Mouse (Mus musculus) C2C12 (cell line): ENCODE measurements around the gene Eps8. TPM values are rescaled to one million over a fixed set of nuclear protein-coding genes. Genes with fewer than 3 reads are reported as not detected.

Experiments
- H3K27me3 ChIP-seq: one replicate; pipeline ENCODE4 v1.6.1; 2011; ENCODE audit not compliant: control insufficient read depth, insufficient read depth, insufficient read length
- H3K36me3 ChIP-seq: one replicate; pipeline ENCODE4 v1.6.1; 2011; ENCODE audit not compliant: control insufficient read depth, insufficient read depth
- H3K4me3 ChIP-seq: one replicate; pipeline ENCODE4 v1.5.1; 2011; ENCODE audit warnings: mild to moderate bottlenecking, control low read depth; ENCODE audit not compliant: poor library complexity, insufficient read depth, severe bottlenecking
- H3K79me2 ChIP-seq: one replicate; pipeline ENCODE4 v1.6.1; 2011; ENCODE audit not compliant: control insufficient read depth, insufficient read depth
- H3K79me3 ChIP-seq: one replicate; pipeline ENCODE4 v1.6.1; 2011; ENCODE audit warnings: low read depth, control low read depth
- H3ac ChIP-seq: one replicate; pipeline ENCODE3; 2011; ENCODE audit warnings: low read depth; ENCODE audit not compliant: control insufficient read depth, insufficient read length
- CEBPB ChIP-seq: IDR thresholded peaks from one replicate; pipeline ENCODE4 v1.6.1; 2011; ENCODE audit warnings: low read depth, mild to moderate bottlenecking, control low read depth, moderate library complexity
- CTCF ChIP-seq: IDR thresholded peaks from one replicate; pipeline ENCODE4 v1.5.1; 2011; ENCODE audit not compliant: control insufficient read depth, insufficient read depth, insufficient read length
- FOSL1 ChIP-seq: IDR thresholded peaks from one replicate; pipeline ENCODE4 v1.8.0; 2011; ENCODE audit warnings: mild to moderate bottlenecking, low read length; ENCODE audit not compliant: poor library complexity, insufficient read depth, severe bottlenecking
- MAX ChIP-seq: IDR thresholded peaks from one replicate; pipeline ENCODE4 v1.6.1; 2011; ENCODE audit warnings: mild to moderate bottlenecking, control low read depth
- MYOD1 ChIP-seq: IDR thresholded peaks from one replicate; pipeline ENCODE4 v1.6.1; 2011; ENCODE audit warnings: low read depth; ENCODE audit not compliant: control insufficient read depth, insufficient read length
- MYOG ChIP-seq: IDR thresholded peaks from one replicate; pipeline ENCODE4 v1.6.1; 2011; ENCODE audit not compliant: control insufficient read depth, insufficient read length; ENCODE audit errors: extremely low read depth
- USF1 ChIP-seq: IDR thresholded peaks from one replicate; pipeline ENCODE4 v1.6.1; 2011; ENCODE audit warnings: low read depth, mild to moderate bottlenecking, control low read depth, moderate library complexity
- polyA plus RNA-seq: library from polyadenylated mRNA; unstranded; fragments of >200 nt; fragmentation: generic; extraction: Trizol; gene quantifications from one replicate; pipeline ENCODE4 v1.2.1, GENCODE M21; 2012; ENCODE audit warnings: missing spikeins

Gene Eps8
- polyA plus RNA-seq, 1 experiment, result 59.9 TPM

- TF ChIP-seq CTCF, result no peak
- no peak for TF ChIP-seq MAX
- TF ChIP-seq USF1, result no peak
- no peak for TF ChIP-seq MYOG
- TF ChIP-seq MYOD1, result no peak
- no peak for TF ChIP-seq CEBPB
- TF ChIP-seq FOSL1, result no peak
- no peak overlapping the region for H3K4me3 ChIP-seq
Measured at GRCm38 (mm10) chr6:137671561-137671960, 16.9 kb upstream of the Eps8 start.

GRCm38 (mm10) chr6:137670820-137671219 lies 16.1 kb upstream of the Eps8 start:
- no peaks in the 10 kb centered on the region for H3K79me2 ChIP-seq
- no peak for TF ChIP-seq MAX
- TF ChIP-seq CTCF, result no peak
- TF ChIP-seq CEBPB, result no peak
- no peak for TF ChIP-seq FOSL1
- no peak for TF ChIP-seq MYOD1
- TF ChIP-seq USF1, result no peak
- H3K36me3 ChIP-seq, result no peaks in the 10 kb centered on the region
- H3K79me3 ChIP-seq, result no peaks in the 10 kb centered on the region
- H3K4me3 ChIP-seq, result no peak overlapping the region
- no peak overlapping the region for H3ac ChIP-seq
- no peaks in the 10 kb centered on the region for H3K27me3 ChIP-seq

More at GRCm38 (mm10) chr6:137671561-137671960, 16.9 kb upstream of the Eps8 start:
- Histone ChIP-seq H3K36me3 (no peaks in the 10 kb centered on the region), H3K27me3 (no peaks in the 10 kb centered on the region), H3K79me2 (no peaks in the 10 kb centered on the region), H3ac (no peak overlapping the region), H3K79me3 (no peaks in the 10 kb centered on the region)

GRCm38 (mm10) chr6:137669876-137670275 lies 15.2 kb upstream of the Eps8 start:
- TF ChIP-seq MYOD1, result no peak
- TF ChIP-seq CTCF, result no peak
- TF ChIP-seq FOSL1, result no peak
- TF ChIP-seq USF1, result no peak
- no peak for TF ChIP-seq MAX

GRCm38 (mm10) chr6:137669433-137669832 lies 14.8 kb upstream of the Eps8 start:
- no peaks in the 10 kb centered on the region for H3K79me3 ChIP-seq
- no peak overlapping the region for H3K4me3 ChIP-seq
- no peak overlapping the region for H3ac ChIP-seq
- no peaks in the 10 kb centered on the region for H3K79me2 ChIP-seq
- no peaks in the 10 kb centered on the region for H3K36me3 ChIP-seq
- TF ChIP-seq USF1, result no peak
- TF ChIP-seq FOSL1, result no peak
- TF ChIP-seq CTCF, result no peak
- no peak for TF ChIP-seq MYOD1
- TF ChIP-seq CEBPB, result no peak
- no peaks in the 10 kb centered on the region for H3K27me3 ChIP-seq

More at GRCm38 (mm10) chr6:137669876-137670275, 15.2 kb upstream of the Eps8 start:
- Histone ChIP-seq H3K4me3 (no peak overlapping the region), H3K79me2 (no peaks in the 10 kb centered on the region), H3K27me3 (no peaks in the 10 kb centered on the region), H3K36me3 (no peaks in the 10 kb centered on the region), H3K79me3 (no peaks in the 10 kb centered on the region), H3ac (no peak overlapping the region)

GRCm38 (mm10) chr6:137668331-137668730 lies 13.7 kb upstream of the Eps8 start:
- Histone ChIP-seq H3ac (no peak overlapping the region), H3K79me2 (no peaks in the 10 kb centered on the region), H3K36me3 (no peaks in the 10 kb centered on the region), H3K27me3 (no peaks in the 10 kb centered on the region), H3K79me3 (no peaks in the 10 kb centered on the region), H3K4me3 (no peak overlapping the region)
- no peak for TF ChIP-seq FOSL1
- no peak for TF ChIP-seq CTCF
- TF ChIP-seq USF1, result no peak
- no peak for TF ChIP-seq CEBPB
- no peak for TF ChIP-seq MAX
- no peak for TF ChIP-seq MYOG
- no peak for TF ChIP-seq MYOD1

- Histone ChIP-seq H3K4me3 (no peak overlapping the region), H3ac (no peak overlapping the region), H3K79me2 (no peaks in the 10 kb centered on the region), H3K27me3 (no peaks in the 10 kb centered on the region), H3K36me3 (no peaks in the 10 kb centered on the region), H3K79me3 (no peaks in the 10 kb centered on the region)
- TF ChIP-seq MYOD1 (no peak), USF1 (no peak), MYOG (no peak), CTCF (no peak), MAX (no peak), CEBPB (no peak), FOSL1 (no peak)
Measured at GRCm38 (mm10) chr6:137667665-137668064, 13.0 kb upstream of the Eps8 start.
